Mouse (Mus musculus) heart, postnatal 14 days (tissue): ENCODE results near the gene Irf9. TPM values are rescaled to one million over a fixed set of nuclear protein-coding genes. Genes with fewer than 3 reads are reported as not detected.

ENCODE experiments used
- DNase-seq, 2 experiments: peaks; one replicate each; pipeline ENCODE4 v3.0.0; 2021 to 2022
- intact Hi-C: fragments of 180-260 bp; cut with DNase I; formaldehyde crosslinking; loops from one replicate; pipeline ENCODE4 v1.15.1; 2025
- total RNA-seq, 2 experiments: library from RNA; stranded (reverse); gene quantifications; 2 replicates each; pipeline ENCODE4 v1.2.3; 2021

The Irf9 gene
- total RNA-seq, 2 experiments from 2014 or later = 9.2 to 9.3 TPM

DNA sequence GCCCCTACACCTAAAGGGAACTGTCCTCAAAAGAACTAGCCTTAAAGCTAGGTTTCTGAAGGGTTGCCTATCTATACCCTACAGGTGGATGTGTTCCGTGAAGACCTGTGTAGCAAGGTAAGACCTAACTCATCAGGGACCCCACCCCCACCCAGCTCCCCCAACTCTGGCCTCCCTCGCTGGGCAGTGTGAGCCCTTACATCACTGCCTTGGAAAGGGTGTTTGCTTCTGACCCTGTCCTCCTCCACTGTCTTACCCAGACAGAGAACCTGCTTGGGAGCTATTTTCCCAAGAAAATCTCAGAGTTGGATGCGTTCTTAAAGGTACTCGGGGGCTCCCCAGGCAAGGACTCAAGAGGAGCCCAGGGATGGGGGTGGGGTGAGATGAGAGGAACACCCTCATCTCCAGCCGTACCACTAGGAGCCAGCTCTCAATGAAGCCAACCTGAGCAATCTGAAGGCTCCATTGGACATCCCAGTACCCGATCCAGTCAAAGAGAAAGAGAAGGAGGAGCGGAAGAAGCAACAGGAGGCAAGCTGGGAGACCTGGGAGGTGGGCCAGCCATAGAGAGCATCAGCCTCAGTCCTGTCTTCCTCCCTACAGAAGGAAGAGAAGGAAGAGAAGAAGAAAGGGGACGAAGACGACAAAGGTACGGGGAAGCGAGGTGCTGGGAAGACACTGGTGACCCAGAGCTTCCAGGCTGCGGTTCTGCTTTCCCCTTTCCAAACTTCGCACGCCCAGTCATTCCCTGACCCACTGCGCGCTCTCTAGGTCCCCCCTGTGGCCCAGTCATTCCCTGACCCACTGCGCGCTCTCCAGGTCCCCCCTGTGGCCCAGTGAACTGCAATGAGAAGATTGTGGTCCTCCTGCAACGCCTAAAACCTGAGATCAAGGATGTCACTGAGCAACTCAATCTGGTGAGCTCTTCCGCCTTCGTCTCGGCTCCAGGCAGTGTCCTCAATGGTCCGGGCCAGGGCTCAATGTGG is 23.6 kb upstream of the Irf9 start:
- DNase-seq = no peak
- intact Hi-C loops = no loop called here

DNA sequence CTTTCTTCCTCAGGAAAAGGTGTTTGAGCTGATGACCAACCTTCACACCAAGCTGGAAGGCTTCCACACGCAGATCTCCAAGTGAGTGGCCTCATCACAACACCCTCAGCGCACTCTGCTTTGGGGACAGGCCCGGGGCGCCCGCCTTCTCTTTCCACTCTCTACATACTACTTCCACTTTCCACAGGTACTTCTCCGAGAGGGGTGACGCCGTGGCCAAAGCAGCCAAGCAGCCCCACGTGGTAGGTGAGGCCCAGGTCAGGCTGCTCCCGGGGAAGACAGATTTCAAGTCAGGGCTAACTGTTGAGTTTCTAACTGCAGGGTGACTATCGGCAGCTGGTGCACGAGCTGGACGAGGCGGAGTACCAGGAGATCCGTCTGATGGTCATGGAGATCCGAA is 22.6 kb upstream of the Irf9 start:
- intact Hi-C loops = no loop called here
- no peak for DNase-seq

GRCm38 (mm10) chr14:55581981-55582681 is 21.2 kb upstream of the Irf9 start:
- intact Hi-C loops = no loop called here
- no peak for DNase-seq

- intact Hi-C loops = no loop called here
- DNase-seq = no peak
Observed at GRCm38 (mm10) chr14:55584303-55584701, 19.1 kb upstream of the Irf9 start.

DNA sequence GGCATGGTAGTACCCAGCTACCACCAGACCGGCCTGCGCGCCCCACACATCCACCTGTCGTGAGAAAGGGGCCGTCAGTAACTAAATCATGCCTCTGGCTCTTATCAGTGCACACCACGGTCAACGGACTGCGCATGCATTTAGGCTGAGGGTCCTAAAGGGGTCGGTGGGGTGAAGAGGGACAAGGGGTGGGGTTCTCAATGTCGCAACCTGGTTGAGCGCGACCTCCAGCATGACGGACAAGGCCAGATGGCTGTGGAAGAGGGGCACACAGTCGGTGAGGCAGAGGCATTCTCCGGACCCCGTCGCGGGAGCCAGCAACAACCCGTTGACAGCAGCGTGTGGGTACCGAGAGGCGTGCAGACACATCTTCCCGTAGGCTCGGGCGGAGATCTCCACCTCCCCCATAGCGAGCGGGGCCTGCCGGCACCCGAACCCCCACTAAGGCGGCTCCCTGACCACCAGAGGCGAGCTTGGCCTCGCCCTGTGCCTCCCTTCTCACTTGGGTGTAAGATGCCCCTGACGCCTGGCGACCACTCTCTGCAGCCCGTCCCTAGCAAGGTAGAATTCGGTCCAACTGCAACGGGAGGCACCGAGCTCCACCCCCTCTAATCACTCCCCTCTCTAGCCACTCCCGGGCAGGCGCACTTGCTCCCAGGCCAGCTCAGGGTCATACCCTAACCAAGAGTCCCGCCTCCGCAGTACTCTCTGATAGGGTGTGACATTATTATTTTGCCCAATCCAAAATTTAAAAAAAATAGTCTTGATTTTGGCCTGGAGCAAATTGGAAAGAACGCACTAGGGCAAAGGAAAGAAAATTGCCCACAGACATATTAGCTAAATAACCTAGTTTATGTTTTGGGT is 18.4 kb upstream of the Irf9 start, which contains the start of gene Emc9:
Gene Emc9 (minus strand): TSS at position 601 of the 864 bp plus-strand sequence.
- peak; percentile 79 to 80 for DNase-seq

GRCm38 (mm10) chr14:55585566-55585960 is 17.8 kb upstream of the Irf9 start:
- intact Hi-C loops = no loop called here
- DNase-seq = no peak

More for the DNA sequence above, 18.4 kb upstream of the Irf9 start, which contains the start of gene Emc9:
- intact Hi-C loops = no loop called here

DNA sequence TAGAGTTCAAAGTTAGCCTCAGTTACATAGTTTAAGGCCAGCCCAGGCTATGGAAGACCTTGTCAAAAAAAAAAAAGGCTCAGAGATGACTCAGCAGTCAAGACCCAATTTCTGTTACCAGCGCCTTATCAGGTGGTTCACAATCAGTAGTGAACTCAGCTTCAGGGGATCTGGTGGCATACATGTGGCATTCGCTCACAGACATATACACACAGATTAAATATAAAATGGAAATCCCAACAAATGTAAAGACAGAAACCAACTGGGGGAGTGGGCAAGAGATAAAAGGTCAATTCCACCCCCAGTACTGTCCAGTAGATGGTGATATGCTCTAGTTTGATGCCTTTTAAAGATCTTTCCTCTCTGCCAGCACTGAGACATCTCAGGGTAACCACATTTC is 17.2 kb upstream of the Irf9 start:
- intact Hi-C loops = no loop called here
- no peak for DNase-seq

DNA sequence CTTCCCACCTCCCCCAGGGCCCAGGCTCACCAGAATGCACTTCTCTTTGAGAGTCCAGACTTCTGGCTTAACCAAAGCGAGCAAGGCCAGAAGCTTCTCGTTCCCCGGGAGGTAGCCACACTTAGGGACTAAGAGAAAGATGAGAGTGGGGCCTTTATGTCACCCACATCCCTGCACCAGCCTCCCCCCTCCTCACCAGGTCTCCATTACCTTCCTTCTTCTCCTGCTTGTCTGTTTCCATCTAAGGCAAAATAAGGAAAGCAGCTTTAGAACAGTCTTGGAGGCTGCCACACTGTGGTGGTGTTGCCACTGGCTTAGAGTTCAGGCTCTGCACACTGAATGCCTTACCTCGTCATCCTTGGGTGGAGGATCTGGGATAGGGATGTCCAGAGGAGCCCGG is 14.1 kb upstream of the Irf9 start:
- intact Hi-C loops = no loop called here
- DNase-seq = no peak

GRCm38 (mm10) chr14:55589771-55590448 is 13.5 kb upstream of the Irf9 start:
- intact Hi-C loops = no loop called here
- DNase-seq = no peak

- intact Hi-C loops = no loop called here
- DNase-seq = peak; percentile 92 to 93
Observed at GRCm38 (mm10) chr14:55590748-55591330, 12.5 kb upstream of the Irf9 start, which contains the start of gene Psme2. Gene Psme2, minus strand, starts transcription at chr14:55591113.

GRCm38 (mm10) chr14:55591331-55591891 is 12.0 kb upstream of the Irf9 start, which contains the start of gene Rnf31:
Gene Rnf31, plus strand, starts transcription at chr14:55591708.
- DNase-seq = peak; percentile 92 to 93
- intact Hi-C loops = no loop called here

DNA sequence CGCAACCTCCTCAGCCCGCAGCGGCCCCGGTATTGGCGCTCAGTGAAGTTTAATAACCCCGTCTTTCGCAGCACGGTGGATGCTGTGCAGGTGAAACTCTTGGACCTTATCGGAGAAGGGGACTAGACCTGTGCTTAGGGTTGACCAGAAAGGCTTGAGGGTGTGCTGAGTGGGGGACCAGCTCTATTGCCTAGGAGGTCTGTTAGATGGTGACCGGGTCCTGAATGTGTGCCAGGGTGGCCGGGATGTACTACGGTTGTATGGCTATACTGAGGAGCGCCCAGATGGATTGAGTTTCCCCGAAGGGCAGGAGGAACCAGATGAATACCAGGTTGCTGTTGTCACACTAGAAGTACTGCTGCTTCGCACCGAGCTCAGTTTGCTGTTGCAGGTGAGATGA is 11.1 kb upstream of the Irf9 start:
- peak in 1 of 2 experiments; percentile 19 for DNase-seq
- intact Hi-C loops = no loop called here

DNA sequence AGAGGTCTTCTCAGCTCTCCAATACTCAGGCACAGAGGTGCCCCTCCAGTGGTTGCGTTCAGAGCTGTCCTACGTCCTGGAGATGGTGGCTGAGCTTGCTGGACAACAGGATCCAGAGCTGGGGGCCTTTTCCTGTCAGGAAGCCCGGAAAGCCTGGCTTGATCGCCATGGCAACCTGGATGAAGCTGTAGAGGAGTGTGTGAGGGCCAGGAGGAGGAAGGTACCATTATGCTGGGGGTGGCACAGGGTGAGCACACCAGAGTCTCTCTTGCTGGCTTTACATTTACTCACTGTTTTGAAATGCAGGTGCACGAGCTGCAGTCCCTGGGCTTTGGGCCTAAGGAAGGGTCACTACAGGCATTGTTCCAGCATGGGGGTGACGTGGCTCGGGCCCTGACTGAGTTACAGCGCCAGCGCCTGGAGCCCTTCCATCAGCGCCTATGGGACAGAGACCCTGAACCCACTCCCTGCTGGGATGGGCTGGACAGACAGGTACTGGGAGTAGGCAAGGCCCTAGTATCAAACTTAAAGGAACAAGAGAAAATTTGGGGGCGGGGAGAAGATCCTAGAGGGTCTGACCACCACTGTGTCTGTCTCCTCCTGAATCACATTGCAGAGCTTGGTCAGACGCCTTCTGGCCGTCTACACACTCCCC is 7.2 kb upstream of the Irf9 start:
- no peak for DNase-seq
- intact Hi-C loops = no loop called here

GRCm38 (mm10) chr14:55598521-55599390 is 4.6 kb upstream of the Irf9 start:
- intact Hi-C loops = no loop called here
- no peak for DNase-seq

DNA sequence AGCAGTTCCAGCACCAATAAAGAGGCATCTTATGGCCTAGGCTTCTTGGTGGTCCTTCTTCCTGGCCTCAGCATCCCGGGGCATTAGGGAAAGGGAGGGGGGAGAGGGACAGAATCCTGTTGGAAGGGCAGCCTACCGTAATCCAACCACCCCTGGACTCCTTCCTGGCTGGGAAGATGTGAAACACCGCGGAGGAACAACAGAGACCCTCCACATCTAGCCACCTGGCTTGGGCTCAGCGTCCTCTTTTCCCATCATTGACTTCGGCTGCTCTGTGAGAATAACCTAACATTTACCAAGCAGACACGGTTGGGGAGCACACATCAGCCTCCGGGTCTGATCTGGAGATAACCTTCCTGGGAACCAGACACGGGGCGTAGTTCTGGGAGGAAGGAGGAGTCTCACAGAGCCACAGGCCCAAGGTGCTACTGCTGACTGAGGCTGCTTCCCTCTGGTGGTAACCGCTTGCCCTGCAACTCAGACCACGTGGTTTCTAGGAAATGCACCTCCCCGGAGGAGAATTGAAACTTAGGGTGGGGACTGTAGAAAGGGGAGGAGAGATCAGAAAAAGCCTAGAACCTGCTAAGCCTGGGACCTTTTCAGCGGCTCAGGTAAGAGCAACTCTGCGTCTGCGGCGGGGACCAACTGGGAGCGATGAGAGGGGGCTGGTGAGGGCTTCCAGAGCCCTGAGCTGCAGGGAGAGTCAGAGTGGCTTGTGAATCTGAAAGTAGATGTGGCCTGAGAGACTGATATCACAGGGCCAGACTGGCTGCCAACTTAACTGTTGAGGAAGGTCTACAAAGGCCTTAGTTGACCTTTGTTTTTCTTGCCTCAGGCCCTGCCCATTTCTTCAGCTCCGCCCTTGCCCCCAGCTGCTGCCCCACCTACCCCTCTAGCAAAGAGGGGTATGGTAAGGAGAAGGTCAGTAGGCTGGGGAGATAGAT is 534 bp downstream of the Irf9 start:
- intact Hi-C loops = loop anchor here (5.0 kb wide), 2 partner anchors 42 to 107 kb away; partner anchors contain the start of genes A730061H03Rik and Dcaf11
- peak; percentile 85 to 93 for DNase-seq

DNA sequence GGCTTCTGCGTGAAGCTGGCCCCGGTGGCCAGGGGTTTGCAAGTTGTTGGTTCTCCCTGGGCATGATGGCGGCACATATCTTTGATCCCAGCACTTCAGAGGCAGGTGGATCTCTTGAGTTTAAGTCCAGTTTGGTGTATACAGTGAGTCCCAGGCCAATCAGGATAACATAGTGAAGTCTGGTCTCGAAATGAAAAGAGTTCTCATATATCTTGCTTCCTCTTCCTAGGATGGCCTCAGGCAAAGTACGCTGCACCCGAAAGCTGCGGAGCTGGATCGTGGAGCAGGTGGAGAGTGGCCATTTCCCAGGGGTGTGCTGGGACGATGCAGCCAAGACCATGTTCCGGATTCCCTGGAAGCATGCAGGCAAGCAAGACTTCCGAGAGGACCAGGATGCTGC is 1.5 kb downstream of the Irf9 start:
- no peak for DNase-seq
- intact Hi-C loops = loop anchor here (5.0 kb wide), 2 partner anchors 43 to 108 kb away; partner anchors contain the start of genes A730061H03Rik and Dcaf11
